Mouse (Mus musculus) thymus, adult 18-20 months (tissue): ENCODE data around the gene Zcwpw1.
"Not testable (repeated sequence)": the region's sequence is repeated elsewhere in the genome, so short reads cannot be mapped to it uniquely, and the experiment has no call there.

Experiments used
- DNase-seq, 2 experiments: peaks; one replicate each; pipeline ENCODE4 v3.0.0; 2022; ENCODE audit warnings: mixed read lengths in 2 of 2

Zcwpw1 gene

GRCm38 (mm10) chr5:137787151-137787928 lies at the start of gene Zcwpw1, which contains the start of gene Mepce:
Gene Zcwpw1 (plus strand): TSS chr5:137787798.
Gene Mepce (minus strand): TSS chr5:137787655.
- peak; percentile 92 to 93 for DNase-seq

GRCm38 (mm10) chr5:137738516-137738915 lies 49.1 kb upstream of the Zcwpw1 start:
- DNase-seq, result no peak

- DNase-seq, result no peak
Measured at GRCm38 (mm10) chr5:137739471-137739870, 48.1 kb upstream of the Zcwpw1 start.

- DNase-seq, result no peak
Measured at GRCm38 (mm10) chr5:137740506-137740905, 47.1 kb upstream of the Zcwpw1 start.

GRCm38 (mm10) chr5:137741023-137741931 lies 46.3 kb upstream of the Zcwpw1 start, which contains the start of gene Nyap1:
Gene Nyap1 (minus strand): TSS chr5:137741607.
- DNase-seq, result peak; percentile 85 to 88

- DNase-seq, result no peak
Measured at GRCm38 (mm10) chr5:137742048-137742447, 45.5 kb upstream of the Zcwpw1 start.

GRCm38 (mm10) chr5:137742836-137743235 lies 44.8 kb upstream of the Zcwpw1 start:
- DNase-seq, result no peak

- DNase-seq, result no peak
Measured at GRCm38 (mm10) chr5:137744197-137744596, 43.4 kb upstream of the Zcwpw1 start.

GRCm38 (mm10) chr5:137745214-137746171 lies 42.1 kb upstream of the Zcwpw1 start, which contains the start of gene Tsc22d4:
Gene Tsc22d4 (plus strand): TSS chr5:137745730.
- DNase-seq, result peak; percentile 95 to 97

GRCm38 (mm10) chr5:137746282-137746850 lies 41.2 kb upstream of the Zcwpw1 start:
- peak; percentile 55 to 67 for DNase-seq

- peak in 1 of 2 experiments; percentile 49 for DNase-seq
Measured at GRCm38 (mm10) chr5:137746851-137747325, 40.7 kb upstream of the Zcwpw1 start.

- peak; percentile 78 to 84 for DNase-seq
Measured at GRCm38 (mm10) chr5:137747326-137747961, 40.2 kb upstream of the Zcwpw1 start.

- peak; percentile 26 to 57 for DNase-seq
Measured at GRCm38 (mm10) chr5:137748130-137748770, 39.3 kb upstream of the Zcwpw1 start.

GRCm38 (mm10) chr5:137749196-137749836 lies 38.3 kb upstream of the Zcwpw1 start:
- DNase-seq, result peak; percentile 46 to 67

GRCm38 (mm10) chr5:137750212-137750611 lies 37.4 kb upstream of the Zcwpw1 start:
- DNase-seq, result not testable (repeated sequence)

GRCm38 (mm10) chr5:137751221-137751887 lies 36.2 kb upstream of the Zcwpw1 start:
- no peak for DNase-seq

GRCm38 (mm10) chr5:137751988-137752387 lies 35.6 kb upstream of the Zcwpw1 start:
- DNase-seq, result no peak

- no peak for DNase-seq
Measured at GRCm38 (mm10) chr5:137753111-137753832, 34.3 kb upstream of the Zcwpw1 start.

GRCm38 (mm10) chr5:137755425-137755824 lies 32.2 kb upstream of the Zcwpw1 start:
- DNase-seq, result no peak
